Mouse (Mus musculus) lung, embryonic 16.5 days (tissue): Measurements from ENCODE around the gene Map4k4. TPM values are rescaled to one million over a fixed set of nuclear protein-coding genes. Genes with fewer than 3 reads are reported as not detected.

Experiments used
- ATAC-seq: fragments of 200-750 bp; cut with Nextera tagmentation; 2 replicates; pipeline ENCODE4 v1.8.0; 2017; ENCODE audit warnings: low read depth, mild to moderate bottlenecking, moderate library complexity
- H3K27ac ChIP-seq: fragments of 300-500 bp; sonication (generic); 2 replicates; pipeline ENCODE4 v1.5.1; 2014; ENCODE audit warnings: mild to moderate bottlenecking, control low read depth, low read length
- H3K27me3 ChIP-seq: fragments of 300-500 bp; sonication (generic); 2 replicates; pipeline ENCODE4 v1.6.1; 2014; ENCODE audit warnings: low read depth, low read length, mixed read lengths; ENCODE audit not compliant: control insufficient read depth, insufficient read depth
- H3K36me3 ChIP-seq: fragments of 300-500 bp; sonication (generic); 2 replicates; pipeline ENCODE4 v1.6.1; 2014; ENCODE audit warnings: low read length; ENCODE audit not compliant: control insufficient read depth, insufficient read depth
- H3K4me1 ChIP-seq: fragments of 300-500 bp; sonication (generic); replicated peaks from 2 replicates; pipeline ENCODE4 v1.6.1; 2014; ENCODE audit warnings: low read length, mixed read lengths; ENCODE audit not compliant: control insufficient read depth, insufficient read depth
- H3K4me2 ChIP-seq: fragments of 300-500 bp; sonication (generic); 2 replicates; pipeline ENCODE4 v1.6.1; 2014; ENCODE audit warnings: low read depth, low read length, control low read depth
- H3K4me3 ChIP-seq: fragments of 300-500 bp; sonication (generic); 2 replicates; pipeline ENCODE4 v1.5.1; 2014; ENCODE audit warnings: mild to moderate bottlenecking, low read length, control low read depth
- H3K9ac ChIP-seq: fragments of 300-500 bp; sonication (generic); 2 replicates; pipeline ENCODE4 v1.6.1; 2014; ENCODE audit warnings: low read length, control low read depth
- H3K9me3 ChIP-seq: fragments of 300-500 bp; sonication (generic); 2 replicates; pipeline ENCODE4 v1.6.1; 2016; ENCODE audit warnings: low read length; ENCODE audit not compliant: control insufficient read depth
- WGBS: fragments of 180-500 bp; shearing (Covaris S2); extraction: QIAGEN DNeasy Blood & Tissue Kit; methylation state at CpG from one replicate; pipeline ENCODE4 v1.1.7; 2014; 5-methylcytosine and 5-hydroxymethylcytosine counted together
- polyA plus RNA-seq: library from polyadenylated mRNA; unstranded; fragments of >200 nt; fragmentation: Nextera tagmentation; extraction: Ambion mirVana; gene quantifications from 2 replicates; pipeline ENCODE4 v1.2.1, GENCODE M21; 2015

Map4k4 gene
- polyA plus RNA-seq, 1 experiment from 2014 or later, result 20.9 TPM

GRCm38 (mm10) chr1:39895097-39895496 lies 5.6 kb upstream of the Map4k4 start:
- Histone ChIP-seq H3K4me1 (peaks cover 11% of the 10 kb centered on the region), H3K36me3 (no peaks in the 10 kb centered on the region), H3K4me3 (no peak overlapping the region), H3K27me3 (no peaks in the 10 kb centered on the region), H3K9me3 (no peaks in the 10 kb centered on the region), H3K4me2 (no peak overlapping the region), H3K9ac (no peak overlapping the region), H3K27ac (no peak overlapping the region)
- peak; percentile 36; the same call in 1 of the 2 replicates for ATAC-seq
- 24% methylated on average over 2 of the region's 2 CpGs for WGBS

- Histone ChIP-seq H3K4me2 (no peak overlapping the region), H3K4me3 (no peak overlapping the region), H3K27me3 (no peaks in the 10 kb centered on the region), H3K9me3 (no peaks in the 10 kb centered on the region), H3K36me3 (no peaks in the 10 kb centered on the region), H3K4me1 (peaks cover 12% of the 10 kb centered on the region), H3K27ac (no peak overlapping the region), H3K9ac (no peak overlapping the region)
- no peak for ATAC-seq
- 27% methylated on average over 2 of the region's 2 CpGs for WGBS
Observed at GRCm38 (mm10) chr1:39895506-39895905, 5.2 kb upstream of the Map4k4 start.

- no peaks in the 10 kb centered on the region for H3K27me3 ChIP-seq
- H3K4me2 ChIP-seq, result no peak overlapping the region
- H3K9me3 ChIP-seq, result no peaks in the 10 kb centered on the region
- no peak overlapping the region for H3K4me3 ChIP-seq
- H3K36me3 ChIP-seq, result no peaks in the 10 kb centered on the region
- no peak overlapping the region for H3K9ac ChIP-seq
- 44% methylated on average over 2 of the region's 2 CpGs for WGBS
- H3K27ac ChIP-seq, result no peak overlapping the region
- peaks cover 12% of the 10 kb centered on the region for H3K4me1 ChIP-seq
- no peak for ATAC-seq
Observed at GRCm38 (mm10) chr1:39896581-39896980, 4.1 kb upstream of the Map4k4 start.

GRCm38 (mm10) chr1:39898686-39899085 lies 2.0 kb upstream of the Map4k4 start:
- Histone ChIP-seq H3K9ac (no peak overlapping the region), H3K27ac (no peak overlapping the region), H3K4me1 (peaks cover 23% of the 10 kb centered on the region), H3K9me3 (no peaks in the 10 kb centered on the region), H3K4me3 (no peak overlapping the region), H3K4me2 (no peak overlapping the region), H3K36me3 (peaks cover under 1% of the 10 kb centered on the region; the same call in 1 of the 2 replicates), H3K27me3 (no peaks in the 10 kb centered on the region)
- no peak for ATAC-seq
- 59% methylated on average over 4 of the region's 4 CpGs for WGBS

- peak; percentile 39 for ATAC-seq
- Histone ChIP-seq H3K9ac (peak overlapping the region; percentile 97), H3K27ac (peak overlapping the region; percentile 96), H3K27me3 (no peaks in the 10 kb centered on the region), H3K4me1 (peaks cover 39% of the 10 kb centered on the region), H3K4me2 (peak overlapping the region; percentile 72), H3K9me3 (no peaks in the 10 kb centered on the region), H3K36me3 (peaks cover 3% of the 10 kb centered on the region; the same call in 1 of the 2 replicates), H3K4me3 (peak overlapping the region; percentile 82)
- 1% methylated on average over 41 of the region's 75 CpGs for WGBS
Observed at GRCm38 (mm10) chr1:39901063-39901811, 524 bp downstream of the Map4k4 start.

GRCm38 (mm10) chr1:39901851-39902703 lies 1.4 kb downstream of the Map4k4 start:
- Histone ChIP-seq H3K4me2 (peak overlapping the region; percentile 72), H3K9me3 (no peaks in the 10 kb centered on the region), H3K27me3 (no peaks in the 10 kb centered on the region), H3K36me3 (peaks cover 3% of the 10 kb centered on the region; the same call in 1 of the 2 replicates), H3K4me1 (peaks cover 40% of the 10 kb centered on the region), H3K27ac (peak overlapping the region; percentile 96), H3K4me3 (peak overlapping the region; percentile 82), H3K9ac (peak overlapping the region; percentile 97)
- under 1% methylated on average over 26 of the region's 26 CpGs for WGBS
- no peak for ATAC-seq

GRCm38 (mm10) chr1:39902704-39903151 lies 2.0 kb downstream of the Map4k4 start:
- Histone ChIP-seq H3K9me3 (no peaks in the 10 kb centered on the region), H3K9ac (peak overlapping the region; percentile 97), H3K4me2 (peak overlapping the region; percentile 72), H3K36me3 (peaks cover 3% of the 10 kb centered on the region; the same call in 1 of the 2 replicates), H3K27me3 (no peaks in the 10 kb centered on the region), H3K27ac (peak overlapping the region; percentile 96), H3K4me3 (peak overlapping the region; percentile 82), H3K4me1 (peaks cover 46% of the 10 kb centered on the region)
- WGBS, result 0% methylated on average over 3 of the region's 3 CpGs
- no peak for ATAC-seq

GRCm38 (mm10) chr1:39904720-39905119 lies 4.0 kb downstream of the Map4k4 start:
- WGBS, result 76% methylated on average over 3 of the region's 3 CpGs
- Histone ChIP-seq H3K4me3 (no peak overlapping the region), H3K36me3 (peaks cover 3% of the 10 kb centered on the region; the same call in 1 of the 2 replicates), H3K9ac (no peak overlapping the region), H3K9me3 (no peaks in the 10 kb centered on the region), H3K27me3 (no peaks in the 10 kb centered on the region), H3K4me2 (no peak overlapping the region), H3K27ac (no peak overlapping the region), H3K4me1 (peaks cover 56% of the 10 kb centered on the region)
- no peak for ATAC-seq

- peaks cover 57% of the 10 kb centered on the region for H3K4me1 ChIP-seq
- ATAC-seq, result no peak; the same call in 1 of the 2 replicates
- H3K4me2 ChIP-seq, result no peak overlapping the region
- peaks cover 8% of the 10 kb centered on the region for H3K36me3 ChIP-seq
- WGBS, result 32% methylated on average over 11 of the region's 11 CpGs
- H3K27me3 ChIP-seq, result no peaks in the 10 kb centered on the region
- no peak overlapping the region for H3K27ac ChIP-seq
- no peak overlapping the region for H3K9ac ChIP-seq
- no peak overlapping the region for H3K4me3 ChIP-seq
- no peaks in the 10 kb centered on the region for H3K9me3 ChIP-seq
Observed at GRCm38 (mm10) chr1:39906921-39907320, 6.2 kb downstream of the Map4k4 start.
